Comparison of ENCODE assay signal across 21 mouse cellular contexts in genomic region chr17:16342785-16343184, GRCm38 (mm10).
"Had no signal": no experiment of that assay in that cellular context is flagged by ENCODE, and none has a peak within 500 bp of the region (broad histone marks: within the 10 kb centered on the region; RNA-seq: fewer than 3 reads in every experiment).

No protein-coding gene starts in this region.

- H3K27me3 ChIP-seq: heart, embryonic 12.5 days; hindbrain, embryonic 12.5 days; intestine, embryonic 15.5 days; limb, embryonic 13.5 days; limb, embryonic 15.5 days; liver, embryonic 12.5 days had no signal

- H3K4me3 ChIP-seq: gastrocnemius, adult 2 months; heart, adult 2 months; heart, embryonic 10.5 days; heart, embryonic 12.5 days; hindbrain, embryonic 10.5 days; hindbrain, embryonic 12.5 days; intestine, embryonic 15.5 days; limb, embryonic 13.5 days; limb, embryonic 15.5 days; liver, embryonic 12.5 days had no signal

- DNase-seq: gastrocnemius, adult 2 months; gastrocnemius, postnatal 10 days; gastrocnemius, postnatal 25 days; heart, adult 2 months; heart, postnatal 10 days; heart, postnatal 4 days; kidney, adult 18-20 months; kidney, adult 8-10 months; kidney, postnatal 10 days; kidney, postnatal 25 days; layer of hippocampus, adult 9-11 months; layer of hippocampus, postnatal 36 days; left cerebral cortex, postnatal 4 days had no signal

- H3K36me3 ChIP-seq: heart, embryonic 10.5 days; heart, embryonic 12.5 days; hindbrain, embryonic 10.5 days; hindbrain, embryonic 12.5 days; intestine, embryonic 15.5 days; limb, embryonic 13.5 days; limb, embryonic 15.5 days; liver, embryonic 12.5 days had no signal
